Mouse (Mus musculus) testis, adult 10 weeks (tissue): ENCODE data around the gene C8g. TPM values are rescaled to one million over a fixed set of nuclear protein-coding genes. Genes with fewer than 3 reads are reported as not detected.

Experiments used
- polyA plus RNA-seq: library from polyadenylated mRNA; stranded (reverse); fragments of 350-450 nt; fragmentation: Illumina TruSeq; extraction: RNeasy Lipid Tissue Mini Kit (QIAGEN cat#74804); gene quantifications from one replicate; pipeline ENCODE4 v1.2.3, GENCODE M21; 2014; ENCODE audit warnings: low read depth, low replicate concordance

C8g gene
- polyA plus RNA-seq, result 7.9 TPM

GRCm38 (mm10) chr2:25501593-25502486, at the start of gene C8g:
C8g (minus strand) TSS chr2:25501719.

GRCm38 (mm10) chr2:25546811-25547491, 45.4 kb upstream of the C8g start, which contains the start of gene Traf2:
Traf2 (minus strand) TSS chr2:25546940.

GRCm38 (mm10) chr2:25500576-25501405, 728 bp downstream of the C8g start, which contains the start of gene Fbxw5:
Fbxw5 (plus strand) TSS chr2:25500750.

GRCm38 (mm10) chr2:25493476-25493961, 8.0 kb downstream of the C8g start, which contains the start of gene Lcn12:
Lcn12 (minus strand) TSS chr2:25493911.

GRCm38 (mm10) chr2:25469969-25470368, 31.6 kb downstream of the C8g start, which contains the start of gene Ptgds:
Ptgds (minus strand) TSS chr2:25470046.

GRCm38 (mm10) chr2:25460551-25461309, 40.8 kb downstream of the C8g start, which contains the start of gene Paxx:
Paxx (minus strand) TSS chr2:25461094.

GRCm38 (mm10) chr2:25456205-25456953, 45.1 kb downstream of the C8g start, which contains the start of gene Clic3:
Clic3 (plus strand) TSS chr2:25456838.

Other genes starting within 250 kb of the C8g start
- gene Tmem203, start 246.3 kb downstream of the C8g start, polyA plus RNA-seq, result 0.80 TPM
- 24.4 TPM for gene Tprn, start 239.1 kb downstream of the C8g start, polyA plus RNA-seq
- 4.1 TPM for gene Ssna1, start 229.3 kb downstream of the C8g start, polyA plus RNA-seq
- 3.3 TPM for gene Anapc2, start 229.2 kb downstream of the C8g start, polyA plus RNA-seq
- not detected for gene Tmem210, start 213.6 kb downstream of the C8g start, polyA plus RNA-seq
- not detected for gene Lrrc26, start 211.8 kb downstream of the C8g start, polyA plus RNA-seq
- not detected for gene Grin1, start 182.5 kb downstream of the C8g start, polyA plus RNA-seq
- gene Man1b1, start 169.4 kb downstream of the C8g start, polyA plus RNA-seq, result 21.6 TPM
- gene Dpp7, start 145.4 kb downstream of the C8g start, polyA plus RNA-seq, result 0.50 TPM
- gene Uap1l1, start 136.0 kb downstream of the C8g start, polyA plus RNA-seq, result 0.10 TPM
- gene Sapcd2, start 129.4 kb downstream of the C8g start, polyA plus RNA-seq, result 0.06 TPM
- 0.10 TPM for gene Entpd2, start 105.8 kb downstream of the C8g start, polyA plus RNA-seq
- gene Npdc1, start 102.4 kb downstream of the C8g start, polyA plus RNA-seq, result 0.70 TPM
- gene Fut7, start 78.5 kb downstream of the C8g start, polyA plus RNA-seq, result not detected
- 0.34 TPM for gene Abca2, start 73.0 kb downstream of the C8g start, polyA plus RNA-seq
- not detected for gene Clic3, start 44.9 kb downstream of the C8g start, polyA plus RNA-seq
- gene Paxx, start 40.6 kb downstream of the C8g start, polyA plus RNA-seq, result 2.9 TPM
- gene Ptgds, start 31.7 kb downstream of the C8g start, polyA plus RNA-seq, result 27.8 TPM
- not detected for gene Lcn12, start 7.8 kb downstream of the C8g start, polyA plus RNA-seq
- 6.6 TPM for gene Fbxw5, start 969 bp downstream of the C8g start, polyA plus RNA-seq
- 1.1 TPM for gene Traf2, start 45.2 kb upstream of the C8g start, polyA plus RNA-seq
- gene Edf1, start 56.1 kb upstream of the C8g start, polyA plus RNA-seq, result 3.7 TPM
- 1.2 TPM for gene Mamdc4, start 73.1 kb upstream of the C8g start, polyA plus RNA-seq
- 3.4 TPM for gene Phpt1, start 73.5 kb upstream of the C8g start, polyA plus RNA-seq
- not detected for gene Ajm1, start 80.0 kb upstream of the C8g start, polyA plus RNA-seq
- gene Rabl6, start 106.8 kb upstream of the C8g start, polyA plus RNA-seq, result 25.0 TPM
- gene Ccdc183, start 116.0 kb upstream of the C8g start, polyA plus RNA-seq, result 88.5 TPM
- gene Tmem141, start 120.3 kb upstream of the C8g start, polyA plus RNA-seq, result 2.3 TPM
- gene Fcna, start 126.3 kb upstream of the C8g start, polyA plus RNA-seq, result not detected
- gene Lcn8, start 151.4 kb upstream of the C8g start, polyA plus RNA-seq, result not detected
- gene Lcn5, start 156.2 kb upstream of the C8g start, polyA plus RNA-seq, result not detected
- gene Lcn6, start 175.1 kb upstream of the C8g start, polyA plus RNA-seq, result not detected
- not detected for gene Lcn10, start 181.0 kb upstream of the C8g start, polyA plus RNA-seq
- gene Obp2a, start 198.3 kb upstream of the C8g start, polyA plus RNA-seq, result not detected
- gene Bmyc, start 205.0 kb upstream of the C8g start, polyA plus RNA-seq, result 1.2 TPM
- not detected for gene Obp2b, start 235.3 kb upstream of the C8g start, polyA plus RNA-seq